Comparison of ENCODE assay signal across 21 mouse cellular contexts in genomic region chr12:51817815-51818613, GRCm38 (mm10). TPM values are rescaled to one million over a fixed set of nuclear protein-coding genes. Genes with fewer than 3 reads are reported as not detected.
DNase-seq lines count a peak whose midpoint lies in the region; ATAC-seq and TF ChIP-seq lines count a peak whose summit lies in the region.
"Had no signal": no experiment of that assay in that cellular context is flagged by ENCODE, and none has a peak within 500 bp of the region (broad histone marks: within the 10 kb centered on the region; RNA-seq: fewer than 3 reads in every experiment).

No protein-coding gene starts in this region.

- no peaks in the 10 kb centered on the region for H3K9me3 ChIP-seq in heart, embryonic 11.5 days (replicated peaks; ENCODE audit: control insufficient read depth, low read length)
- H3K9me3 ChIP-seq in midbrain, embryonic 13.5 days, result no peaks in the 10 kb centered on the region
- peaks cover 6% of the 10 kb centered on the region; the same call in 1 of the 2 replicates for H3K9me3 ChIP-seq in midbrain, embryonic 10.5 days (replicated peaks)
- H3K9me3 ChIP-seq in liver, embryonic 16.5 days (replicated peaks; ENCODE audit: control insufficient read depth, low read length), result no peaks in the 10 kb centered on the region
- no peaks in the 10 kb centered on the region for H3K9me3 ChIP-seq in stomach, embryonic 15.5 days
- no peaks in the 10 kb centered on the region for H3K9me3 ChIP-seq in hindbrain, embryonic 11.5 days (ENCODE audit: control insufficient read depth, low read length)
- H3K9me3 ChIP-seq: embryonic facial prominence, embryonic 13.5 days; forebrain, embryonic 15.5 days; heart, embryonic 10.5 days; hindbrain, embryonic 12.5 days had no signal

- H3K27me3 ChIP-seq in heart, embryonic 11.5 days (ENCODE audit: control insufficient read depth, insufficient read depth, low read length), result no peaks in the 10 kb centered on the region
- H3K27me3 ChIP-seq in heart, adult 2 months (ENCODE audit: control insufficient read depth, insufficient read depth, low read length), result no peaks in the 10 kb centered on the region
- no peaks in the 10 kb centered on the region for H3K27me3 ChIP-seq in midbrain, embryonic 13.5 days
- no peaks in the 10 kb centered on the region for H3K27me3 ChIP-seq in midbrain, embryonic 10.5 days (ENCODE audit: low read depth, poor library complexity, severe bottlenecking)
- H3K27me3 ChIP-seq in liver, embryonic 16.5 days (ENCODE audit: control insufficient read depth, insufficient read depth, low read depth, low read length), result no peaks in the 10 kb centered on the region
- H3K27me3 ChIP-seq in stomach, embryonic 15.5 days (replicated peaks), result no peaks in the 10 kb centered on the region
- no peaks in the 10 kb centered on the region for H3K27me3 ChIP-seq in hindbrain, embryonic 11.5 days (ENCODE audit: control insufficient read depth, insufficient read depth, low read length)
- H3K27me3 ChIP-seq: embryonic facial prominence, embryonic 13.5 days; forebrain, embryonic 15.5 days; hindbrain, embryonic 12.5 days had no signal

- peaks cover 20% of the 10 kb centered on the region for H3K4me1 ChIP-seq in heart, embryonic 11.5 days (ENCODE audit: control insufficient read depth, insufficient read depth, low read length)
- peaks cover 7% of the 10 kb centered on the region for H3K4me1 ChIP-seq in heart, adult 2 months (ENCODE audit: control insufficient read depth, insufficient read depth, low read length)
- peaks cover 6% of the 10 kb centered on the region; the same call in 1 of the 2 replicates for H3K4me1 ChIP-seq in midbrain, embryonic 13.5 days (replicated peaks)
- no peaks in the 10 kb centered on the region for H3K4me1 ChIP-seq in midbrain, embryonic 10.5 days
- H3K4me1 ChIP-seq in liver, embryonic 16.5 days (ENCODE audit: control insufficient read depth, low read depth, low read length), result peaks cover 46% of the 10 kb centered on the region
- H3K4me1 ChIP-seq in stomach, embryonic 15.5 days, result peaks cover 14% of the 10 kb centered on the region
- H3K4me1 ChIP-seq in hindbrain, embryonic 11.5 days (replicated peaks; ENCODE audit: control insufficient read depth, insufficient read depth, low read length), result no peaks in the 10 kb centered on the region

- no peak for TF ChIP-seq POLR2A in heart, adult 2 months (IDR thresholded peaks at IDR 0.05; ENCODE audit: insufficient read depth, low read depth, low read length)

- ATAC-seq in heart, embryonic 11.5 days (replicated peaks; ENCODE audit: insufficient number of reproducible peaks, low FRiP score, low TSS enrichment), result no peak
- no peak for ATAC-seq in midbrain, embryonic 13.5 days
- no peak for ATAC-seq in liver, embryonic 16.5 days (ENCODE audit: low read depth)
- ATAC-seq in stomach, embryonic 15.5 days (ENCODE audit: insufficient read depth, low FRiP score, low read depth), result peak; percentile 47
- no peak for ATAC-seq in hindbrain, embryonic 11.5 days (ENCODE audit: low FRiP score)
- ATAC-seq: forebrain, embryonic 15.5 days had no signal

- no peak for TF ChIP-seq EP300 in heart, adult 2 months (IDR thresholded peaks at IDR 0.05; ENCODE audit: insufficient read depth, low read depth, low read length)

- peaks cover 7% of the 10 kb centered on the region for H3K79me2 ChIP-seq in heart, adult 2 months (replicated peaks; ENCODE audit: control insufficient read depth, insufficient read depth, low read length)

- WGBS in heart, embryonic 11.5 days (ENCODE audit: insufficient replicate concordance), result 41% methylated on average over 8 of the region's 8 CpGs
- 35% methylated on average over 8 of the region's 8 CpGs for WGBS in heart, adult 2 months
- 76% methylated on average over 8 of the region's 8 CpGs for WGBS in midbrain, embryonic 13.5 days
- 88% methylated on average over 8 of the region's 8 CpGs for WGBS in midbrain, embryonic 10.5 days
- WGBS in liver, embryonic 16.5 days (ENCODE audit: insufficient replicate concordance), result 45% methylated on average over 8 of the region's 8 CpGs
- WGBS in stomach, embryonic 15.5 days, result 43% methylated on average over 8 of the region's 8 CpGs
- 83% methylated on average over 8 of the region's 8 CpGs for WGBS in hindbrain, embryonic 11.5 days

- 0 out of 2 replicates have a peak overlapping the region, but pooled peaks have one; percentile 19 for H3K27ac ChIP-seq in heart, embryonic 11.5 days (ENCODE audit: low read depth, low read length)
- no peak overlapping the region for H3K27ac ChIP-seq in heart, adult 2 months
- 0 out of 2 replicates have a peak overlapping the region, but pooled peaks have one; percentile 6 for H3K27ac ChIP-seq in midbrain, embryonic 13.5 days
- H3K27ac ChIP-seq in midbrain, embryonic 10.5 days (replicated peaks), result no peak overlapping the region
- peak overlapping the region; percentile 12; the same call in 1 of the 2 replicates for H3K27ac ChIP-seq in liver, embryonic 16.5 days (ENCODE audit: low read length)
- H3K27ac ChIP-seq in stomach, embryonic 15.5 days, result no peak overlapping the region
- no peak overlapping the region for H3K27ac ChIP-seq in hindbrain, embryonic 11.5 days (ENCODE audit: low read depth, low read length)
- H3K27ac ChIP-seq: embryonic facial prominence, embryonic 13.5 days; forebrain, embryonic 15.5 days; heart, embryonic 10.5 days; hindbrain, embryonic 12.5 days had no signal

- H3K4me3 ChIP-seq in heart, embryonic 11.5 days (ENCODE audit: low read depth, low read length), result no peak overlapping the region
- no peak overlapping the region for H3K4me3 ChIP-seq in heart, adult 2 months
- H3K4me3 ChIP-seq in midbrain, embryonic 13.5 days (replicated peaks), result no peak overlapping the region
- no peak overlapping the region for H3K4me3 ChIP-seq in midbrain, embryonic 10.5 days
- no peak overlapping the region for H3K4me3 ChIP-seq in liver, embryonic 16.5 days (ENCODE audit: low read depth, low read length)
- no peak overlapping the region for H3K4me3 ChIP-seq in stomach, embryonic 15.5 days (replicated peaks)
- H3K4me3 ChIP-seq in hindbrain, embryonic 11.5 days (ENCODE audit: low read depth, low read length), result no peak overlapping the region
- H3K4me3 ChIP-seq: embryonic facial prominence, embryonic 13.5 days; forebrain, embryonic 15.5 days; heart, embryonic 10.5 days; hindbrain, embryonic 12.5 days had no signal

- DNase-seq in heart, adult 2 months, result no peak
- no peak for DNase-seq in midbrain, embryonic 10.5 days (ENCODE audit: low spot score)
- no peak for DNase-seq in hindbrain, embryonic 11.5 days (ENCODE audit: low spot score)
- DNase-seq in left cerebral cortex, postnatal 25 days (ENCODE audit: low spot score in 2 of 2), result no peak
- DNase-seq: adrenal gland, postnatal 14 days; cerebellum, adult 9-11 months; gastrocnemius, postnatal 36 days; left cerebral cortex, postnatal 4 days; lung, adult 18-20 months; lung, postnatal 14 days; midbrain, embryonic 14.5 days; right cerebral cortex, postnatal 25 days; thymus, adult 2 months had no signal

- TF ChIP-seq CTCF in heart, adult 2 months (IDR thresholded peaks at IDR 0.05), result no peak

- H3K4me2 ChIP-seq in heart, embryonic 11.5 days, result peak overlapping the region; percentile 15
- H3K4me2 ChIP-seq in midbrain, embryonic 13.5 days (replicated peaks), result no peak overlapping the region
- peak overlapping the region; percentile 23; the same call in 1 of the 2 replicates for H3K4me2 ChIP-seq in liver, embryonic 16.5 days (ENCODE audit: low read depth, low read length)
- no peak overlapping the region for H3K4me2 ChIP-seq in stomach, embryonic 15.5 days
- H3K4me2 ChIP-seq in hindbrain, embryonic 11.5 days (replicated peaks; ENCODE audit: low read depth, low read length), result no peak overlapping the region
- H3K4me2 ChIP-seq: embryonic facial prominence, embryonic 13.5 days; forebrain, embryonic 15.5 days; hindbrain, embryonic 12.5 days had no signal

- intact Hi-C loops in heart, adult 2 months (cut with DNase I), result no loop called here
- intact Hi-C loops in left cerebral cortex, postnatal 25 days (cut with DNase I), result no loop called here

- no peak overlapping the region for H3K9ac ChIP-seq in heart, embryonic 11.5 days (ENCODE audit: low read depth, low read length)
- H3K9ac ChIP-seq in heart, adult 2 months (ENCODE audit: low read depth, low read length), result no peak overlapping the region
- H3K9ac ChIP-seq in midbrain, embryonic 13.5 days (replicated peaks), result no peak overlapping the region
- H3K9ac ChIP-seq in liver, embryonic 16.5 days (ENCODE audit: low read depth, low read length), result 0 out of 2 replicates have a peak overlapping the region, but pooled peaks have one; percentile 3
- no peak overlapping the region for H3K9ac ChIP-seq in stomach, embryonic 15.5 days
- no peak overlapping the region for H3K9ac ChIP-seq in hindbrain, embryonic 11.5 days (ENCODE audit: low read depth, low read length)
- H3K9ac ChIP-seq: embryonic facial prominence, embryonic 13.5 days; forebrain, embryonic 15.5 days; hindbrain, embryonic 12.5 days had no signal

- no peaks in the 10 kb centered on the region for H3K36me3 ChIP-seq in heart, embryonic 11.5 days (ENCODE audit: control insufficient read depth, insufficient read depth, low read length)
- peaks cover 17% of the 10 kb centered on the region for H3K36me3 ChIP-seq in heart, adult 2 months (ENCODE audit: control insufficient read depth, insufficient read depth, low read length)
- H3K36me3 ChIP-seq in midbrain, embryonic 13.5 days, result peaks cover 9% of the 10 kb centered on the region; the same call in 1 of the 2 replicates
- peaks cover 38% of the 10 kb centered on the region for H3K36me3 ChIP-seq in midbrain, embryonic 10.5 days
- H3K36me3 ChIP-seq in liver, embryonic 16.5 days (ENCODE audit: control insufficient read depth, insufficient read depth), result peaks cover 6% of the 10 kb centered on the region; the same call in 1 of the 2 replicates
- peaks cover 4% of the 10 kb centered on the region; the same call in 1 of the 2 replicates for H3K36me3 ChIP-seq in stomach, embryonic 15.5 days
- no peaks in the 10 kb centered on the region for H3K36me3 ChIP-seq in hindbrain, embryonic 11.5 days (ENCODE audit: control insufficient read depth, insufficient read depth, low read length)

RNA-seq across cellular contexts. Expression of gene Hectd1, which starts 11.3 kb away (rescaled TPM):
- polyA plus RNA-seq in heart, embryonic 11.5 days (2014; fragmentation: Nextera tagmentation; extraction: Ambion mirVana), result 38.7 and 42.4 TPM in 2 replicates
- 10 to 100 TPM; 74.9 to 85.1 TPM for total RNA-seq in heart, adult 2 months (2021)
- 17.3 and 36.7 TPM in 2 replicates for polyA plus RNA-seq in heart, adult 2 months (2012; rRNA removed)
- 37.0 and 37.2 TPM in 2 replicates for polyA plus RNA-seq in midbrain, embryonic 13.5 days (2015; fragmentation: Nextera tagmentation; extraction: Ambion mirVana)
- 29.1 and 30.4 TPM in 2 replicates for polyA plus RNA-seq in midbrain, embryonic 10.5 days (2016; fragmentation: Nextera tagmentation; extraction: Ambion mirVana)
- polyA plus RNA-seq in liver, embryonic 16.5 days (2015; fragmentation: Nextera tagmentation; extraction: Ambion mirVana), result 23.6 and 24.6 TPM in 2 replicates
- polyA plus RNA-seq in stomach, embryonic 15.5 days (2015; fragmentation: Nextera tagmentation; extraction: Ambion mirVana), result 38.3 and 40.7 TPM in 2 replicates
- polyA plus RNA-seq in hindbrain, embryonic 11.5 days (2014; fragmentation: Nextera tagmentation; extraction: Ambion mirVana), result 35.0 and 44.5 TPM in 2 replicates
- 10 to 100 TPM; 83.3 to 86.5 TPM for total RNA-seq in left cerebral cortex, postnatal 25 days (2021)

Comparison
In these comparisons a context has a peak if more than half of its experiments do, and no peak if none do; other contexts are left out.
1. H3K27ac ChIP-seq: peak in heart, embryonic 11.5 days (single experiment), midbrain, embryonic 13.5 days (single experiment) and liver, embryonic 16.5 days (single experiment); none in heart, adult 2 months (single experiment), midbrain, embryonic 10.5 days (single experiment), stomach, embryonic 15.5 days (single experiment) and hindbrain, embryonic 11.5 days (single experiment).
2. H3K4me2 ChIP-seq: peak in heart, embryonic 11.5 days (single experiment) and liver, embryonic 16.5 days (single experiment); none in midbrain, embryonic 13.5 days (single experiment), stomach, embryonic 15.5 days (single experiment) and hindbrain, embryonic 11.5 days (single experiment).